Mouse (Mus musculus): Measurements from ENCODE around the gene Plpp3. TPM values are rescaled to one million over a fixed set of nuclear protein-coding genes. Genes with fewer than 3 reads are reported as not detected.

Gene Plpp3
- total RNA-seq, 2 experiments from 2014 or later = 66.2 to 75.1 TPM

DNA sequence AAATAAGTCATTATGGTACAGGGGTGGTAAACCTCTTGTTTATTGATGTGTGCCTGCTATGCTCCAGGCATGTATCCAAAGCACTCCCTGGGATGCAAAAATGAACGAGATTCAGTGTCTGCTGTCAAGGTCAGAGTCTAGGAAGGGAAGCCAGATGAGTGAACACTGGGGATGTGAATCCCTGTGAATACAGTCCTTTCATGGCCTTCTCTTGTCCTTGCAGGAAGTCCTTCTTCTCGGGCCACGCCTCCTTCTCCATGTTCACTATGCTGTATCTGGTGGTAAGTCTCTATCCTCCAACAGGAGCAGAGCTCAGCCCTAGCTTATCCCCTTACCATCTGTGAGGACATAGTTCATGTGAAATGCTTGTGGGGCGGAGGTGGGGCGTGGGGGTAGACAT, 51.8 kb downstream of the Plpp3 start:
- intact Hi-C loops (cut with DNase I) = loop anchor here (5.0 kb wide), 1 partner anchor 298 kb away; no protein-coding TSS in a partner anchor
- DNase-seq = no peak

DNA sequence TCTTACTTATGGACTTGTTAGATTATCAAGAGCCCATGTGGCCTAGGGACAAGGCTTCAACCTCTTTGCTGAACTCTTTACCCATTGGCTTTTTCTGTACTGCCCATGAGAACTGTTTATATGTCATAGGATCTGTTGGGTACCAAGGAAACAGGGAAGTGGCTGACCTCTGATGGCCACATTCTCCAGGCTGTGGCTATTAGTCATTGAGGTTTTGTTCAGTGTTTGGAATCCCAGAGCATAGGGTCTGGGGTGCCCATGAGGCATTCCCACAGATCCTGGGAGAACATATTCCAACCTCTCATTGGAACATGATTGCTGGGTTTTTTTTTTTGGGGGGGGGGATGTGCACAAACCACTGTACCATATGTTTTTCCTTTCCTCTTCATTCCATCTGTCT, 56.2 kb downstream of the Plpp3 start:
- DNase-seq = no peak
- intact Hi-C loops (cut with DNase I) = no loop called here

DNA sequence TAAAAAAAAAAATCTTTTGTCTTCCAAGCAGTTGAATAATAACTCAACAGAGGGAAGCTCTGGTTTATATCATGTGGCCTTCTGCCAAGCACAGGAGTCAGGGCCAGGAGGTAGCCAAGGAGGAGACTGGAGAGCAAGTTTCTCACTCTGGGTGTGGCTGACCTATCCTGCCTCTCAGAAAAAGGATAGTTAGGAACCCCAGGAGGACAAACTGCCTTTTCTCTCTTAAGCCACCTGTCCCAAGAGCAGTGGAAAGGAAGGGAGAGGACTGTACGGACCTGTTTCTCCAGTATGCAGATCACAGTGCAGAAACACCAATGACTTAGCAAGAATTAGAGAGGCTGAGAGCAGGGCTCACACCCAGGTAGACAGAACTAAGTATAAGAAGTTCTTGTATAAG, 57.3 kb downstream of the Plpp3 start:
- intact Hi-C loops (cut with DNase I) = no loop called here
- peak in 1 of 2 experiments; percentile 51 for DNase-seq

DNA sequence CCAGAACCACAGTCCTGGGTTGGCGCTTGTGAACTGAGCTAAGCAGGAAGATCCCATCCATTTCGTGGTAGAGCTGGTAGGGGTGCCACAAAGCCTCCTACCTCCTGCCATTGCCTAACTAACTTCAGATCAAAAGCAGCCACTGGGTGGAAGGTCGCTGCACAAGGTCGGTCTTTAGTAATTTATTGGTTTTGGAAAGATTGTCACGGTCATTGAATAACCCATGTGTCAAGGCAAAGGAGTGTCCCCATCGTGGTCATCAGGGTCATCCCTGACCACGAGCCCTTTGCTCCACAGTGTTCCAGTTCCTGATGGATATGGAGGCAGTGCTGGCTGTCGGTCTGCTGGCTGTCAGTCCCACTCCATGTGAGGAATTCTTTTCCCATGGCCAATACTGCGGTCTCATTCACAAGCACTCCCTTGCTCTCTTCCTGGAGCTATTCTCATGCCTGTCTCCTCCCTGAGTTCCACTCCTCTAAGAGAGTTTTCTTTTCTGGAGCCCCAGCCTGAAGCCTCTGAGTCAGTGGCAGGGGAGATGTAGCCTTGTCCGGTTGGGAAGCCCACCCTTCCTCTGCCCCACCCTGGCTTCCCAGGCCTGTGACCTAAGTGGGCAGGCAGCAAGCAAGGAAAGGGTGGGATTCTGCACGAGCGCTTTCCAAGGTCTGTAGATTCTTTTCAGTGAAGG, 58.7 kb downstream of the Plpp3 start:
- intact Hi-C loops (cut with DNase I) = loop anchor here (2.0 to 5.0 kb wide), 2 partner anchors 57 to 206 kb away; no protein-coding TSS in a partner anchor
- peak in 1 of 2 experiments; percentile 39 for DNase-seq

DNA sequence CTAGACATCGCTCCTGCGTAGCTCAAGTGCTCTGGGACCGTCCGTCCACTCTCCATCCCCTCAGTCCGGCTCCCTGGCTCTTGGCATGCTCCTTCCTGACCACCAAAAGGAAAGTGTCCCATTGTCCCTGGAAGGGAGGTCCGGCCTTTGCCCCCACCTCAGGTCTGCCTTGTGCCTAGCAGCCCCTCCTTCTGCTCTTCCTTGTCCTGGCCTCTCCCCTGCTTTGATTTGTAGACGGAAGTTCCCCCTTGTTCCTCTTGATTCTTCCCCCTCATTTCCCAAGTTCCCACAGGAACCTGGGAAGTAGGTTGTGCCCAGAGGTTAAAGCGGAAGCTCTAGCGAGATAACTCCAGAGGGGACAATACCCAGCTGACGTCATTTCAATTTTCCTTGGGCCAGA, 61.1 kb downstream of the Plpp3 start:
- DNase-seq = no peak

DNA sequence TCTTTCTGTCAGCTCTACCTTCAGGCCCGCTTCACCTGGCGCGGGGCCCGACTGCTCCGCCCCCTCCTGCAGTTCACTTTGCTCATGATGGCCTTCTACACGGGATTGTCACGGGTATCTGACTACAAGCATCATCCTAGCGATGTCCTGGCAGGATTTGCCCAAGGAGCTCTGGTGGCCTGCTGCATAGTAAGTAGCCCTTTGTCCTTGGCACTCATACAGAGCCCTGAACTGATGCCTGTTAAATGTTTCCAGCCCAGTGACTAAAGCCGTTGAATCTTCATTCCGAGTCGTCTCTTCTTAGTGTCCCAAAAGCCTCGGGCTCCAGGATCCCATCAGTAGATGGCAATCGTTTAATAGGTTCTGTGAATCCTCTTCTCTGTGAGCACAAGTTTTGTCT, 62.2 kb downstream of the Plpp3 start:
- no peak for DNase-seq
- intact Hi-C loops (cut with DNase I) = loop anchor here (2.0 to 5.0 kb wide), 2 partner anchors 93 to 203 kb away; no protein-coding TSS in a partner anchor

More for the DNA sequence above, 61.1 kb downstream of the Plpp3 start:
- intact Hi-C loops (cut with DNase I) = loop anchor here (2.0 to 5.0 kb wide), 2 partner anchors 95 to 204 kb away; no protein-coding TSS in a partner anchor

DNA sequence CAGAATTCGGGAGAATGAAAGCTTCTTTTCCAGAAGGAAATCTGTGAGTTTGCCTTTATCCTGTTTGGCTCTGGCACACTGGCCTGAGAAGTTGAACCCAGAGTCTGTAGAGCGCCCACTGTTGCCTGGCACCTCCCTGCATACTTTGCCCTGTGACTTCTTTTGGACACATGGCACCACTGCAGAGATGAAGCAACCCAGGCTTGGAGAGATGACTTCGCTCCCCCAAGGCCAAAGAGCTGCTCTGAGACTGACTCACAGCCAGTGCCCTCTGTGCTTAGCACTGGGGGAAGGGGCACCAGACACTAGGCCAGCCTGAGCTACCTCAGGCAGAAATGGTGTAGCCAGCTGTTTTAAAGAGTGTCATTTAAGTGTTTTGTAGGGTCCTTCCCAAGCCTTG, 63.7 kb downstream of the Plpp3 start:
- no peak for DNase-seq
- intact Hi-C loops (cut with DNase I) = loop anchor here (5.0 kb wide), 1 partner anchor 331 kb away; no protein-coding TSS in a partner anchor

DNA sequence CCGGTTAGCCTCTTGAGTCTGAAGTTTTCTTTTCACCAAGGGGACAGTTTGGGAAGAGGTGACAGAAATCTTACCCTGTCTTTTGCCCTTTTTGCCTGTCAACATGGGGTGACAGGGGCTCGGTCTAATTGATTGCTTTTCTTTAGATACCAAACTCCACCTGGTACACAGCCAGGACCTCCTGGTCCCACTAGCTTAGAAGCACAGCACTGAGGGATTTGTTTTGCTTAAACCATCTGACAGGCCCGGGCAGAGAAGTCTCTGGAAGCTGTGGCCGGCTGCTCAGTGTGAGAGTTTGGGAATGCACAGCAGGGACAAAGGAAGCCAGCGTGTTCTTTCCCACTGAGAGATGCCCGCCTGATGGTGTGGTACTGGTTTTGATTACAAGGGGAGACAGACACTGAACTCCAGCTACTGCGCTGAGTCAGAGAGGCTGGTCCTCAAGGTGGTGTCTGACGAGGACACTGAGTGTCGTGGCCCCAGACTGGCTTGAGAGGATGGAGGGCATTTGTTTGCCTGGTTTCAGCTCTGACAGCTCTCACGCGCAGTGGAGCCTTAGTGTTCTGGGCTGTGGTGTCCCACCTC, 64.2 kb downstream of the Plpp3 start:
- no peak for DNase-seq
- intact Hi-C loops (cut with DNase I) = loop anchor here (5.0 kb wide), 1 partner anchor 331 kb away; no protein-coding TSS in a partner anchor

DNA sequence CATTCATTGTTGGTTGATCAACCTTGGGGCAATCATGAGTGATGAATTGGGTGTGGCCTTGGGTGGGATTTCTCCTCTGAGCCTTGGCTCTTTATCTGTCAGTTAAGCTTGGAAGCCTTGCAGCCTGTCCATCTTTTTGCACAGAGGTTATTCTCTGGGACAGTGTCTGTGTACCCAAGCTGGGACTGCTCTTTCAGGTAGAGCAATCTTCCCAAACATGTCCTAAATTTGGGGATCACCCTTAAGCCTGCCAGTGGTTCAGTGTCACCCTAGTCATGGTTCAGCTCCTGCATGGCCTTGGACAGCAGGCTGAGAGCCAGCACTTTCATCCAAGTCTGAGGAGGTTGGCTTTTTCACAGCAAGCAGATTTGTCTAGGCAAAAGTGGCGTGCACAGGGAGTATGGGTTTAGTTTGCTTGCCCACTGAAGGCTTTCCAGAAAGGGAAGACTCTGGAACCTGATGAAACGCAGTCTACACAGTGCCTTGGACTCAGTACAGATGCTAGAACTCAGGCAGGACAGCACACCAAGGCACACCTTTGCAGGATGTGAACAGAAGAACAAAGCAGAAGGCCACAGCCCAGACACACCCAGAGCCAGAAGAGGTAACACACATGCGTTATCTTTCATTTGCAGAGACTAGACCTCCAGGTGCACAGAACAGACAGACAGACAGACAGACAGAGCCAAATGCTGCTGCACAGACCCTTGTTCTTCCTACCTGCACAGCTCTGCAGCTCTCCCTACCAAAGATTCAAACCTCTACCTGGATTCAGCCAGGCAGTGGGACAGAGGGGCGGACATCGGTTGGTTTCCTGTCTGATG, 66.2 kb downstream of the Plpp3 start:
- DNase-seq = no peak
- intact Hi-C loops (cut with DNase I) = loop anchor here (5.0 kb wide), 1 partner anchor 329 kb away; no protein-coding TSS in a partner anchor

DNA sequence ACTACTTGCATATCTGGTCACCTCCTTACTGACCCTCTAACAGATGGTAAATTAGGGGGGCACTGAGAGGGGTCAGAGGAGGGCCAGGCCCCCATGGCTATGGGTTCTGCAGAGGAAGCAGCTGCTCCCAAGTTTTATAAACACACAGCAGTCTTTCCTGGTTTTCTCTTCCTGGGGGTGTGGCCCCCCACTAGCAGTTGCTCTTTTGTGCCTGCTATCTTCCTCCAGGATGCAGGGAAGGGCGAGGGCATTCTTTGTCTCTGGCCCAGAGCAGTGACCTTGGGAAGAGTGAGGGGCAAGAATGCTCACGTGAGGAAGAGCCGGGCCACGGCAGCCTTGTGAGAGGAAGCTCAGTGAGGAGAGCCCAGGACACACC, 66.8 kb downstream of the Plpp3 start:
- DNase-seq = no peak
- intact Hi-C loops (cut with DNase I) = loop anchor here (5.0 kb wide), 1 partner anchor 328 kb away; no protein-coding TSS in a partner anchor

DNA sequence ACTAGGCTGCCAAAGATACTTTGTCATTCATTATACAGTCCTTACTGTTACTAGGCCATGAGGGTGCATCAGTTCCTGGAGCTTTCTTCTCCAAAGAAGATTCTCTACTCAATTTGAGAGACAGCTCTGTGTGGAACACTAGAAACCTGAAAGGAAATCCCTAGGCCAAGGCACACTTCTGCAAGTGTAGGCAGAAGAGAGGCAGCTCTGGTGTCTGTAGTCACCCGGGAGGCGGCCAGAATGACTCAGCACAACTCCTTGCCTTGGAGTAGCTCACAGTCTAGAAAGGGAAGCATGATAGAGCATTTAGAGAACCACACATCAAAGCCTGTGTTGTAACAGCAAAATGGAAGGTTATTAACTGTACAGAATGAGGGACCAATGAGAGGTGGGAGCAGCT, 68.4 kb downstream of the Plpp3 start:
- intact Hi-C loops (cut with DNase I) = no loop called here
- DNase-seq = peak in 1 of 2 experiments; percentile 61

DNA sequence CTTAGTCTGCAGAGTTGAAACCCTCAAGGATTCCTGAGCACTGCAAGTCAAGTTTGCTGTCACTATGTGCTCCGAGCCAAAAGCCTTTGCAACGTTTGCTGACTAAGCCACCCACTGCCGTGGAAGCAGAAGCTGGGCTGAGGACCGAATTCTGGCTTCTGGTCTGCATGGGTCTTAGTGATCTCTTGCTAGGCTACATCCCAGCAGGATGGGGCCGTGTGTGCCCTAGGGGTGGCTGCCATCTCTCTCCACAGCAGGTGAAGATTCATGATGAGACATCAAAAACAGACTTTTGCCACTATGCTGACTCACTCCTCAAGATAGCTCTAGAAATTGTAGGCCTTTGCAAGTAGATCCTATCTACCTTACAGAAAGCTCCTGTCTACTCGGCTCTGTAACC, 69.2 kb downstream of the Plpp3 start:
- DNase-seq = no peak
- intact Hi-C loops (cut with DNase I) = no loop called here

DNA sequence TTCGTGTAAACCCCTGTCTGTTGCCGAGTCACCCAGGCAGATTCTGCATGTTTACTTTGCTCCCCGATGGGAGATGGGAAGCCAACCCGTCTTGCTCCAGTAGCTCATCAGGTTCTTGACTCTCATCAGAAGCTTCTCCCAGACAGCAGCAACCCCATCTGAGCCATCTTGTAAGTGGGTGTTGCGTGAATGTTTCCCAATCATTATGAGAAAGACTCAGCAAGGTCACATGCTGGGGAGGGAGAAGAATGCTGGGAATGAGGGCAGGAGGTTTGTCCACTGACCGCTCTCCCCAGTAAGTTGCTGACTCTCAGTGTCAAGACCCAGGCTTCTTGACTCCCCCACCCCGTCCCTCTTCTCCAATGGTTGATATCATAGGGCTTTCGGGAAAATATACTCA, 73.0 kb downstream of the Plpp3 start:
- no peak for DNase-seq
- intact Hi-C loops (cut with DNase I) = no loop called here

DNA sequence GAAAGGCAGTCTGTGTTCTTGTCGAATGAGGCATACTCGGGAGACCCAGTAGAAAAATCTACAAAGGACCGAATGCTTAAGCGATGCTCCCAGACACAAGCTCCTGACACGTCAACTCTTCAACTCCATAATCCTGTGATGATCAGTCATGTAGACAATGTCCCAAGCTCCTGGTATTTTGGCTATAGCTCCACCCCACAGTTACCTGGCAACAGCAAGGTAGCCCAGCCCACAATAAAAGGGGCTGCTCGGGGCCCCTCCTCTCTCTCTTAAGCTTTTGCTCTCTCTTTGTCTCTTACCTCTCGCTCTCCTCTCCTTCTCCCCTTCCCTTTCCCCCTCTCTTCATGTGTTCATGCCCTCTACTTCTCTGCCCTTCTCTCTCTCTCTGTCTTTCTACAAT, 83.1 kb downstream of the Plpp3 start:
- no peak for DNase-seq
- intact Hi-C loops (cut with DNase I) = no loop called here

DNA sequence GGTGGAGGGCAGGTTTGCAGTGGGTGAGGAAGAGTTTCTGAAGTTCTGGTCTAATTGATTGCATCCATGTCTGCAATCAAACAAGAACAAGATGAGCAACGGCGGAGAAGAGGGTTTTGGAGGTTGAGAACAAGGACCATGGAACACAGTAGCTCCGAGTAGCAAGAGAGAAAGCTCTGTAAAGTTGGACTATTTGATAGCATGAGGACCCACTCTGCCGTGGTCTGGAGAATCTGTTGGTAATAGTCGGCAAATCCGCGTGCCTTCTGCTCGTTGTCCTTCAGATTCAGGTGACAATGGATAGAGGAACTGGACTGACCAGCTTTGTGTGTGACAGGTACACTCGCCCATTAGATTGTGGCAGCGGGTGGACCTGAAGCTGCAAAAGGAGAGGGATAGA, 87.8 kb downstream of the Plpp3 start:
- no peak for DNase-seq
- intact Hi-C loops (cut with DNase I) = no loop called here

DNA sequence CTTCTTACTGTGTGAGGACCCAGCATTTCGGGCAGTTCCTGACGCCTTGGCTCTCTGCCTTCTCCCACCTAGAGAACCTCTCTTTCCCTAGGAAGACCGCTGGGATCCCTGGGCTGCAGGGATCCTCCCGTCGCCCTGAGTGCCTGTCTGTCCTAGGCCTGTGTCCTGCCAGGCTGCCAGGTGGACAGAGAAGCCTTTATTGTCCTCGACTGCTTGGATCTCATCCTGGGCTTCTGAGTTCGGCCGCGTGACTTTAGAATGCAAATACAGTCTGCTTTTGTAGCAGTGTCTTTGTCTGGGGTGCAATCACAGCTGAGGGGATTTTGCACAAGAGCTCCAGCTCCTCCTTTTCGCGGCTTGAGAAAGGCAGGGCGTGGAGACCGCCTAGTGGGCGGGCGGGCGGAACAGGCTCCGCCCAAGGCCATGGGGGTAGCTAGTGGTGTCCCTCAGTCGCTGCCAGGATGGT, 88.4 kb downstream of the Plpp3 start:
- DNase-seq = peak; percentile 37 to 47
- intact Hi-C loops (cut with DNase I) = no loop called here

DNA sequence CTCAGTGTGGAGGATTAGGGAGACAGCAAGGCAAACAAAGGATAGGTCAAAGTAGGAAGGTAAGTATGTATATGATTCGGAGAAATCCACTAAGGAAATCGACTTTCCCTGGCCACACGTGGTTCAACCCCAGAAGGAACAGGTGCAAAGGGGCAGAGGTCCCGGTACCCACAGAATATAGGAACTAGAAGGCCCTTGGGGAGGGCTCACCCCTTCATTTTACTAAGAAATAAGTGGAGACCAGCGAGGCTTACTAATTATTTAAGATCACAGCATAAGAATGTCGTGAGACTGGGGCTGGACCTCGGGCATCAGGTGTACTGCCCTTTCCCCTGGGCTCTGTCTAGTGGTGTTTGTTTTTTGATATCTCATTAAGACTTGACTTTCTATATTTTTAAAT, 89.2 kb downstream of the Plpp3 start:
- no peak for DNase-seq
- intact Hi-C loops (cut with DNase I) = no loop called here

DNA sequence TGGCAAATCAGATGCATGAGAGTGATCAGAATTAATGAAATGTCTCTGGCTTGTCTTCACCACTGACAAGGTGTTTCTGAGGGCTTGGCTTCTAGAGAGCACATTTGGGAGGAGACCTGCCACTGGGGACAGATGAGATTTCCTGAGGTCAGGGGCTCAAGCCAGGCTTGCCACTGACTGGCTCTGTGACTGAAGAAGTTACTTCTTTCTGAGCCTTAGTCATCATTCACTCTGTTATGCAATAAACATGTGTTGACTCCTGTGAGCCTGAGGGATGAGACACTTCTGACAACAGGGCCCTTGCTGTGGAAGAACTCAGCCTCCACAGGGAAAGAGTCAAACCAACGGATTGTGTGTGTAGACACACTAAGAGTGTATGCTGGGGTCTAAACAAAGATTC, 91.0 kb downstream of the Plpp3 start:
- no peak for DNase-seq
- intact Hi-C loops (cut with DNase I) = no loop called here

DNA sequence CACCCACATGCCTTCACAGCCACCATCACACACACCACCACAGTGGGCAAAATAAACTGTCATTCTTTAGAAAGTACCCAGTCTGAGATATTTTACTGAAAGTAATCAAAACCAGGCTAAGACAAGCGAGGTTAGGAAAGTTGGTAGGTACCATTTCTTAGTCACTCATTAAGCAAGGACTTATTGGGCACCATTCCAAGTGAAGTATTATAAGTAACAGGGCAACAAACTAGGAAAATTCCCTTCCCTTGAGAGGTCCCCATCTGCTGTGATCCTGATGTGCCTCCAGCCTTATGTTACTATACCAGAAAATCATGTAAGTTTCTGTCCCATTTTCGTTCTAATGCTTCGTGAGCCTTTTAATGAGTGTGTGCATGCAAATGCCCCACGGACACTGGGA, 92.1 kb downstream of the Plpp3 start:
- no peak for DNase-seq
- intact Hi-C loops (cut with DNase I) = no loop called here

DNA sequence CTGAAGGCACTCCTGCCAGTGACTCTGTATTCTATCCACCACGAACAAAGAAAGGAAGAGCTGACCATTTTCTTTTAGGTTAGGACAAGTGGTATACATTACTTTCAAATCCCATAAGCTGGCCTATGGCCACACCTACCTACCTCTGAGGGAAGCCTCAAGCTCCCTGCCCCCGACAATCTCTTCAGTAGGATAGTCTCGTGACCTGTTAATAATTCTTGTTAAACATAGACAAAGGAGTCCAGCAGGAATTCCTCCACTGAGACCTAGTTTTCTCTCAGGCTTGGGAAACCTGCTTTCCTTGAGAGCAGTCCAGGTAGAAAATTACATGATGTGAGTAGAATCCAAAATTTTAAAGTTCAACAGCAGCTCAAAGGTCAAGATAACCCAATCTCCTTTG, 93.8 kb downstream of the Plpp3 start:
- intact Hi-C loops (cut with DNase I) = no loop called here
- no peak for DNase-seq

DNA sequence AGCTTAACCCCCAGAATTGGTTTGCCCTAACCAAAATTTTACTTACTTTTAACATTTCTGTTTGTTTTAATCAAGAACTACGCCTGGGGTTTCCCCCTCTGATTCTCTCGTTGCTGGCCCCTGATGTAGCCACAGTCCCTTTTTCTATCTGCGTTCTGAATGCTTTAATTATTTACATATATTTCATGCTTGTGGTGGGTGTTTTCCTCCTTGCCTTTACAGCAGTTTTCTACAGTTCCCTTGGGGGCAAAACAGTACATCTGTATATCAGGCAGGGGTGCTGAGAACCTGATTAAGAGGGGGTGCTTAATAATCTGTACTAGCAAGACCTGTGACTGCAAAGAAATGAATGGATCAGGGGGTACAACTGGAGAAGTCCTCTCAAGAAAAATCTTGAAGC, 94.9 kb downstream of the Plpp3 start:
- no peak for DNase-seq
- intact Hi-C loops (cut with DNase I) = no loop called here
